Mouse (Mus musculus): Measurements from ENCODE around the gene Psmd4. TPM values are rescaled to one million over a fixed set of nuclear protein-coding genes. Genes with fewer than 3 reads are reported as not detected.

The Psmd4 gene
- polyA plus RNA-seq, 1 experiment from 2014 or later, result 199 TPM

- no peak for ATAC-seq (ENCODE audit: insufficient number of reproducible peaks, low FRiP score)
Observed at GRCm38 (mm10) chr3:95010396-95010795, 32.0 kb downstream of the Psmd4 start.

GRCm38 (mm10) chr3:95007706-95008105 is 34.7 kb downstream of the Psmd4 start:
- Histone ChIP-seq H3K9me3 (replicated peaks) (no peaks in the 10 kb centered on the region), H3K36me3 (peaks cover 90% of the 10 kb centered on the region), H3K27ac (ENCODE audit: poor library complexity, severe bottlenecking) (no peak overlapping the region), H3K4me2 (no peak overlapping the region), H3K4me3 (no peak overlapping the region), H3K4me1 (replicated peaks) (no peaks in the 10 kb centered on the region), H3K9ac (no peak overlapping the region), H3K27me3 (replicated peaks) (no peaks in the 10 kb centered on the region)
- 85% methylated on average over 9 of the region's 9 CpGs for WGBS
- ATAC-seq (ENCODE audit: insufficient number of reproducible peaks, low FRiP score), result no peak

More at GRCm38 (mm10) chr3:95010396-95010795, 32.0 kb downstream of the Psmd4 start:
- Histone ChIP-seq H3K27ac (ENCODE audit: poor library complexity, severe bottlenecking) (no peak overlapping the region), H3K4me2 (no peak overlapping the region), H3K4me3 (no peak overlapping the region), H3K9ac (no peak overlapping the region), H3K36me3 (peaks cover 66% of the 10 kb centered on the region), H3K9me3 (replicated peaks) (no peaks in the 10 kb centered on the region), H3K4me1 (replicated peaks) (peaks cover 14% of the 10 kb centered on the region), H3K27me3 (replicated peaks) (no peaks in the 10 kb centered on the region)
- 83% methylated on average over 7 of the region's 7 CpGs for WGBS

DNA sequence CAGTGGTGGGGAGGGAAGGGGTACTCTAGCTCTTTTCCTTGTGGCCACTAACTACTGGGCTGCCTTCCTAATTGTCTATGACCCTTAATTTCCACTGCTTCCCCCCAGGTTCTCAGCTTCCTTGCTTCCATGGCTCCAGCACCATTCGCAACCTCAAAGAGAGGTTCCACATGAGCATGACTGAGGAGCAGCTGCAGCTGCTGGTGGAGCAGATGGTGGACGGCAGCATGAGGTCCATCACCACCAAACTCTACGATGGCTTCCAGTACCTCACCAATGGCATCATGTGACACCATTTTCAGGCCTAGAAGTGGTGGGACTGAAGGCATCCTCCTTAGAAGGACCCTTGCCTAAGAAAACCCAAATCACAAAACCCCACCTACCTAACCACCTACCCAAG is 36.8 kb downstream of the Psmd4 start:
- Histone ChIP-seq H3K4me1 (replicated peaks) (no peaks in the 10 kb centered on the region), H3K36me3 (peaks cover 93% of the 10 kb centered on the region), H3K27me3 (replicated peaks) (no peaks in the 10 kb centered on the region), H3K9me3 (replicated peaks) (no peaks in the 10 kb centered on the region), H3K4me3 (no peak overlapping the region), H3K27ac (ENCODE audit: poor library complexity, severe bottlenecking) (no peak overlapping the region), H3K9ac (no peak overlapping the region), H3K4me2 (no peak overlapping the region)
- 90% methylated on average over 3 of the region's 3 CpGs for WGBS
- no peak for ATAC-seq (ENCODE audit: insufficient number of reproducible peaks, low FRiP score)

DNA sequence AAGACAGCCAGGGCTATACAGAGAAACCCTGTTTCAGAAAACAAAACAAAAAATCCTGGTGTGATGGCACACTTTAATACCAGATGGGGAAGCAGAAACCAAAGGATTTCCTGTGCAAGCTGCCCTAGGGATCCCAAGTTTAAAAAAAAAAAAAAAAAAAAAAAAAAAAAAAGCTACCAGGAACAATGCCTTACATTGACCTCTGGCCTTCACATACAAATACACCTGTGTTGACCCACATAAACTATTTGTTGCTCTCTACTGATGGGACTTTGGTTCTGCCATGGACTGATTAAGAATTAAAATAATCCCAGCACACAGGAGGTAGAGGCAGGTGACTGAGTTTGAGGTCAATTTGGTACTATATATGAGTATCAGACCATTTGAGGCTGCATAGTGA is 39.1 kb downstream of the Psmd4 start:
- H3K4me3 ChIP-seq, result no peak overlapping the region
- H3K27ac ChIP-seq (ENCODE audit: poor library complexity, severe bottlenecking), result no peak overlapping the region
- H3K36me3 ChIP-seq, result peaks cover 91% of the 10 kb centered on the region
- no peaks in the 10 kb centered on the region for H3K27me3 ChIP-seq (replicated peaks)
- H3K4me2 ChIP-seq, result no peak overlapping the region
- no peak overlapping the region for H3K9ac ChIP-seq
- ATAC-seq (ENCODE audit: insufficient number of reproducible peaks, low FRiP score), result no peak
- H3K4me1 ChIP-seq (replicated peaks), result no peaks in the 10 kb centered on the region
- H3K9me3 ChIP-seq (replicated peaks), result no peaks in the 10 kb centered on the region

GRCm38 (mm10) chr3:95002569-95002968 is 39.8 kb downstream of the Psmd4 start:
- no peak overlapping the region for H3K9ac ChIP-seq
- H3K4me3 ChIP-seq, result no peak overlapping the region
- H3K36me3 ChIP-seq, result peaks cover 90% of the 10 kb centered on the region
- WGBS, result 87% methylated on average over 4 of the region's 4 CpGs
- no peak for ATAC-seq (ENCODE audit: insufficient number of reproducible peaks, low FRiP score)
- no peak overlapping the region for H3K27ac ChIP-seq (ENCODE audit: poor library complexity, severe bottlenecking)
- no peaks in the 10 kb centered on the region for H3K27me3 ChIP-seq (replicated peaks)
- no peaks in the 10 kb centered on the region for H3K9me3 ChIP-seq (replicated peaks)
- no peaks in the 10 kb centered on the region for H3K4me1 ChIP-seq (replicated peaks)
- H3K4me2 ChIP-seq, result no peak overlapping the region

DNA sequence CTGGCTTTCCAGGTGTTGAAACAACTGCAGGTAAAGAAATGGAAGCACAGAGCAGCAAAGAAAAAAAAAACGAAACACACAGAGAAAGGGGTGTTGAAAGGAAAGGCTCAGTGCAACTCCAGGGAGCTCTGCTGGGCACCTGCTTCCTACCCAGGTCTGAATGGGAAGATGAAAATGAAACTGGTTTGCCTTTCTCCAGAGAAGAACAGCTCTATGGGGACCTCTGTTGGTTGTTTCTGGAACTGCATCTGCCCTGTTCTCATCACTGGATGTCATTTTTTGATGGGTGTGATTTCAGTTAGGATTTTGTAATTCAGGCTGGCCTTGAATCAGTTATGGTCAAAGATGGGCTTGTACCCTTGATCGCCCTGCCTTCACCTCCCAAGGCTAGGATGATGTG is 45.5 kb downstream of the Psmd4 start:
- Histone ChIP-seq H3K36me3 (peaks cover 90% of the 10 kb centered on the region), H3K4me3 (no peak overlapping the region), H3K4me1 (replicated peaks) (no peaks in the 10 kb centered on the region), H3K27me3 (replicated peaks) (no peaks in the 10 kb centered on the region), H3K9me3 (replicated peaks) (no peaks in the 10 kb centered on the region), H3K4me2 (no peak overlapping the region), H3K27ac (ENCODE audit: poor library complexity, severe bottlenecking) (no peak overlapping the region), H3K9ac (no peak overlapping the region)
- ATAC-seq (ENCODE audit: insufficient number of reproducible peaks, low FRiP score), result no peak
- WGBS, result 29% methylated on average over 2 of the region's 2 CpGs

DNA sequence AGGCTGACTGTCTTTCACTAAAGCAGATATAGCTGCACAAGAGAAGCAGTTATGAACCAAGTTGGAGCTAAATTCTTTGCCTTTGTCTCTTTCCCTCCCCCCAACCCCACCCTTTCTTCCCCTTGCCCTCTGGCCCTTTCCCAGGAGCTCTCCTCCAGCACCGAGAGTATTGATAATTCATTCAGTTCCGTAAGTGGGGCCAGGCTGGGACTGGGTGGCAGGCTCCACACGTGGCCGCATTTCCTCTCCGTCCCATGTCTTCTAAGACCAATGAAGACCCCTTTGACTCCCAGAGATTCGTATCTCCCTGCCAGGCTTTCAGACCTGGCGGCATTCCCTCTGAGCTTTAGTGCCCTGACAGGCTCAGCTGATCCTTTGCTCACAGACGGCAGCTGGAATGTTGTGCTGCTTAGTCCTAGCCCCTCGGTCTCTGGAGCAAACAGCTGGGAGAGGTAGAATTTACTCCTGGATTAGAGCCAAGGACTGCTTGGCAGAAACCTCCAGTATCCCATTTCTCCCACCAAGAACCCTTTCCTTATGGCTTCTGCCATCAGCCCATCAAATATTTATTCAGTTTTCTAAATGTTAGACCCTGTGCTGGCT is 53.2 kb downstream of the Psmd4 start:
- Histone ChIP-seq H3K9ac (no peak overlapping the region; the same call in 1 of the 2 replicates), H3K9me3 (replicated peaks) (no peaks in the 10 kb centered on the region), H3K4me3 (no peak overlapping the region), H3K27ac (ENCODE audit: poor library complexity, severe bottlenecking) (no peak overlapping the region), H3K4me2 (peak overlapping the region; percentile 21), H3K36me3 (peaks cover 39% of the 10 kb centered on the region), H3K27me3 (replicated peaks) (no peaks in the 10 kb centered on the region), H3K4me1 (replicated peaks) (peaks cover 47% of the 10 kb centered on the region)
- no peak for ATAC-seq (ENCODE audit: insufficient number of reproducible peaks, low FRiP score)
- 27% methylated on average over 9 of the region's 9 CpGs for WGBS

DNA sequence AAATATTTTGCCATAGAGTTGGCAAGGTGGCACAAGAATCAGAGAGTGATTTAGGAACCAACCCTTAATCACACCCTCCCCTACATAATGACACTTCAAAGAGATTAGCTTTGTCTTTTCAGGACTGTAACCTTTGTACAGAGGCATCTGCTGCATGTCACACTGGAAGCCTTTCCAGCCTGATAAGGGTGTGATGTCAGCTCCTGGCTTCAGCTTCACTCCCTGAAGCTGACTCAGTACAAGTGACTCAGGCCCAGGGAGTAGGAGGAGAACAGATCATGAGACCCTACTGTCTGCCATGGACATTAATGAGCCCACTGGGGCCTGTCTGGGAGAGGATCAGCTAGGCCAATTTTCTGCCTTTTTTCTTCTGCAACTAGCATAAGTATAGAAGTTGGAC is 54.8 kb downstream of the Psmd4 start:
- peaks cover 47% of the 10 kb centered on the region for H3K4me1 ChIP-seq (replicated peaks)
- H3K4me3 ChIP-seq, result no peak overlapping the region
- H3K36me3 ChIP-seq, result peaks cover 38% of the 10 kb centered on the region
- no peak overlapping the region for H3K9ac ChIP-seq
- H3K9me3 ChIP-seq (replicated peaks), result no peaks in the 10 kb centered on the region
- peak overlapping the region; percentile 41; the same call in 1 of the 2 replicates for H3K27ac ChIP-seq (ENCODE audit: poor library complexity, severe bottlenecking)
- H3K4me2 ChIP-seq, result no peak overlapping the region
- no peaks in the 10 kb centered on the region for H3K27me3 ChIP-seq (replicated peaks)
- peak; percentile 87 for ATAC-seq (ENCODE audit: insufficient number of reproducible peaks, low FRiP score)

GRCm38 (mm10) chr3:94985513-94985912 is 56.9 kb downstream of the Psmd4 start:
- Histone ChIP-seq H3K4me1 (replicated peaks) (peaks cover 47% of the 10 kb centered on the region), H3K36me3 (peaks cover 42% of the 10 kb centered on the region)
- ATAC-seq (ENCODE audit: insufficient number of reproducible peaks, low FRiP score), result no peak

GRCm38 (mm10) chr3:94984312-94984711 is 58.1 kb downstream of the Psmd4 start:
- WGBS, result 89% methylated on average over 11 of the region's 11 CpGs
- no peak overlapping the region for H3K4me3 ChIP-seq
- no peaks in the 10 kb centered on the region for H3K27me3 ChIP-seq (replicated peaks)
- H3K27ac ChIP-seq (ENCODE audit: poor library complexity, severe bottlenecking), result no peak overlapping the region
- peaks cover 39% of the 10 kb centered on the region for H3K4me1 ChIP-seq (replicated peaks)
- H3K4me2 ChIP-seq, result no peak overlapping the region
- H3K9ac ChIP-seq, result no peak overlapping the region
- no peaks in the 10 kb centered on the region for H3K9me3 ChIP-seq (replicated peaks)
- peaks cover 42% of the 10 kb centered on the region for H3K36me3 ChIP-seq
- no peak for ATAC-seq (ENCODE audit: insufficient number of reproducible peaks, low FRiP score)

More at GRCm38 (mm10) chr3:94985513-94985912, 56.9 kb downstream of the Psmd4 start:
- Histone ChIP-seq H3K4me3 (no peak overlapping the region), H3K27me3 (replicated peaks) (no peaks in the 10 kb centered on the region), H3K9me3 (replicated peaks) (no peaks in the 10 kb centered on the region), H3K9ac (no peak overlapping the region), H3K4me2 (no peak overlapping the region), H3K27ac (ENCODE audit: poor library complexity, severe bottlenecking) (no peak overlapping the region)
- 95% methylated on average over 2 of the region's 2 CpGs for WGBS

Measured in heart, embryonic 12.5 days (tissue).